Mouse (Mus musculus): Measurements from ENCODE around the gene Inppl1.

DNA sequence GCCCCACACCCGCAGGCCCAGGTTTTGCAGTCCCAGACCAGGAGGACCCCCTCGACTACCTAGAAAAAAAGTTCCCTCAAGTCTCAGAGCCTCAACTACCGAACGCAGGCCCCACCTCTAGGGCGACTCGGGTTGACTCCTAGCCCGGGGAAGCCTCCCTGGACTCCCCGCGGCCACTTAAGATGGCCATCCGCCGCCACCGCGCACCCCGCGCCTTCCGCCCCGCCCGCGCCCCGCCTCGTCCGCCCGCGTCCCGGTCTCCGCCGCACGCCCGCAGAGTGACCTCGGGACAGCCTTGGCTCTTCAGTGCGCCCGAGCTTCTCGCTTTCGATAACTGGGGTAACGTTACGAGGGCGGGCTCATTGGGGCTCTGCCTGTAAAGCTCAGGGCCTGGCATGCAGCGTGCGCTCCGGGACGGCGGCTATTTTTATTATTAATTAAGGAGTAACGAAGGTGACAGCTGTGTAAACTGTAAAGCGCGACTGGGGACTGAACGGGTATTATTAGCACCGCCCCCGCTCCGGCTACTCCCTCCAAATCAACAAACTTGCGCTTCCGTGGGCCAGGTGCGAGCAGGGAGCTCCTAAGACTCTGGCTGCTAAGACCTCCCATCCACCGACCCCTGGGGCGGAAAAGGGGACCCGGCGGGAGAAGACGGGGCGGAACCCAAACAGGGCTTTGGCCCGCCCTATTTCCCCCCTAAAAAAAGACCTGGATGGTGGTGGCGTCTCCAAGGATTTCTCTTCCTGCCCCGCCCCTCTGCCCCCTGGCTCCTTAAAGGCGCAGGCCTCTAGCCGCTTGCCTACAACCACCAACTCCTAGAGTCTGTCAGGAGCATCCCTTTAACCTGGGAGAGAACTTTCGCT, at the start of gene Inppl1:
- TF ChIP-seq USF1 (IDR thresholded peaks at IDR 0.05; ENCODE audit: low read depth) (no peak), E2F4 (IDR thresholded peaks at IDR 0.05; ENCODE audit: insufficient read depth) (no peak), POLR2A (IDR thresholded peaks at IDR 0.05; ENCODE audit: insufficient read length, low read depth) (peak; percentile 69), MAX (IDR thresholded peaks at IDR 0.05; ENCODE audit: low read depth) (no peak), POLR2AphosphoS2 (IDR thresholded peaks at IDR 0.05; ENCODE audit: insufficient read length, low read depth) (peak; percentile 65), MYOD1 (IDR thresholded peaks at IDR 0.05; ENCODE audit: control insufficient read depth in 1 of 3, insufficient read length in 2 of 3, low read depth in 2 of 3) (peak in 2 of 3 experiments; percentile 66 to 85)

Measured in myocyte (in vitro differentiated cells).